ENCODE assay signal across 8 mouse cellular contexts in genomic region chr8:105930602-105931001, GRCm38 (mm10). TPM values are rescaled to one million over a fixed set of nuclear protein-coding genes. Genes with fewer than 3 reads are reported as not detected.
DNase-seq lines count a peak whose midpoint lies in the region; ATAC-seq lines count a peak whose summit lies in the region.

No protein-coding gene starts in this region.

- H3K27me3 ChIP-seq in embryonic facial prominence, embryonic 13.5 days = no peaks in the 10 kb centered on the region
- H3K27me3 ChIP-seq in heart, embryonic 10.5 days (ENCODE audit: insufficient read depth, poor library complexity, severe bottlenecking) = no peaks in the 10 kb centered on the region
- H3K27me3 ChIP-seq in limb, embryonic 15.5 days = no peaks in the 10 kb centered on the region

- no peaks in the 10 kb centered on the region for H3K9me3 ChIP-seq in embryonic facial prominence, embryonic 13.5 days
- no peaks in the 10 kb centered on the region for H3K9me3 ChIP-seq in heart, embryonic 10.5 days
- no peaks in the 10 kb centered on the region for H3K9me3 ChIP-seq in limb, embryonic 15.5 days

- peak overlapping the region; percentile 46; the same call in 1 of the 2 replicates for H3K9ac ChIP-seq in embryonic facial prominence, embryonic 13.5 days
- 0 out of 2 replicates have a peak overlapping the region, but pooled peaks have one; percentile 7 for H3K9ac ChIP-seq in limb, embryonic 15.5 days

- DNase-seq in B cell, adult 2 months = peak; percentile 94
- DNase-seq in adrenal gland, postnatal 4 days (ENCODE audit: low spot score in 2 of 2) = peak; percentile 76 to 86
- DNase-seq in heart, embryonic 10.5 days (ENCODE audit: low spot score) = peak; percentile 90
- peak; percentile 56 to 82 for DNase-seq in kidney, adult 8-10 months
- DNase-seq in monocyte, adult 2 months (ENCODE audit: low read depth in 1 of 2, low spot score in 2 of 2) = peak; percentile 23 to 75
- DNase-seq in spleen, postnatal 14 days (ENCODE audit: low spot score in 2 of 2) = peak; percentile 75 to 91

- H3K4me2 ChIP-seq in embryonic facial prominence, embryonic 13.5 days = no peak overlapping the region
- H3K4me2 ChIP-seq in limb, embryonic 15.5 days = no peak overlapping the region

- H3K4me1 ChIP-seq in embryonic facial prominence, embryonic 13.5 days = no peaks in the 10 kb centered on the region; the same call in 1 of the 2 replicates
- peaks cover 15% of the 10 kb centered on the region for H3K4me1 ChIP-seq in heart, embryonic 10.5 days
- H3K4me1 ChIP-seq in limb, embryonic 15.5 days = peaks cover 5% of the 10 kb centered on the region; the same call in 1 of the 2 replicates

- ATAC-seq in embryonic facial prominence, embryonic 13.5 days (ENCODE audit: insufficient number of reproducible peaks, insufficient read depth, low FRiP score, low TSS enrichment, low read depth) = no peak
- ATAC-seq in limb, embryonic 15.5 days (ENCODE audit: insufficient number of reproducible peaks, low FRiP score, low TSS enrichment, low read depth) = no peak

- 22% methylated on average over 8 of the region's 8 CpGs for WGBS in embryonic facial prominence, embryonic 13.5 days
- 14% methylated on average over 8 of the region's 8 CpGs for WGBS in heart, embryonic 10.5 days
- 26% methylated on average over 8 of the region's 8 CpGs for WGBS in limb, embryonic 15.5 days

- no peak overlapping the region for H3K27ac ChIP-seq in embryonic facial prominence, embryonic 13.5 days
- H3K27ac ChIP-seq in heart, embryonic 10.5 days = peak overlapping the region; percentile 62
- no peak overlapping the region for H3K27ac ChIP-seq in limb, embryonic 15.5 days

- H3K4me3 ChIP-seq in embryonic facial prominence, embryonic 13.5 days = no peak overlapping the region
- no peak overlapping the region for H3K4me3 ChIP-seq in heart, embryonic 10.5 days
- no peak overlapping the region for H3K4me3 ChIP-seq in limb, embryonic 15.5 days

- peaks cover 49% of the 10 kb centered on the region for H3K36me3 ChIP-seq in embryonic facial prominence, embryonic 13.5 days
- peaks cover 23% of the 10 kb centered on the region for H3K36me3 ChIP-seq in heart, embryonic 10.5 days
- H3K36me3 ChIP-seq in limb, embryonic 15.5 days = peaks cover 56% of the 10 kb centered on the region

RNA-seq across cellular contexts. Expression of gene Ctrl, which starts 3.1 kb away (rescaled TPM):
- 10 to 100 TPM in 1 of 2 experiments, not detected in 1; 98.9 TPM for total RNA-seq in adrenal gland, postnatal 4 days (2021)
- polyA plus RNA-seq in embryonic facial prominence, embryonic 13.5 days (2015; fragmentation: Nextera tagmentation; extraction: Ambion mirVana) = 1.3 and 1.8 TPM in 2 replicates
- polyA plus RNA-seq in heart, embryonic 10.5 days (2016; fragmentation: Nextera tagmentation; extraction: Ambion mirVana) = 1.9 and 2.6 TPM in 2 replicates
- polyA plus RNA-seq in limb, embryonic 15.5 days (2015; fragmentation: Nextera tagmentation; extraction: Ambion mirVana) = 0.96 and 1.1 TPM in 2 replicates

RNA-seq across cellular contexts. Expression of gene Psmb10, which starts 7.6 kb away (rescaled TPM):
- 10 to 100 TPM; 76.8 to 84.8 TPM for total RNA-seq in adrenal gland, postnatal 4 days (2021)
- 28.6 and 29.0 TPM in 2 replicates for polyA plus RNA-seq in embryonic facial prominence, embryonic 13.5 days (2015; fragmentation: Nextera tagmentation; extraction: Ambion mirVana)
- polyA plus RNA-seq in heart, embryonic 10.5 days (2016; fragmentation: Nextera tagmentation; extraction: Ambion mirVana) = 70.7 and 75.4 TPM in 2 replicates
- polyA plus RNA-seq in limb, embryonic 15.5 days (2015; fragmentation: Nextera tagmentation; extraction: Ambion mirVana) = 30.0 and 30.7 TPM in 2 replicates

RNA-seq across cellular contexts. Expression of gene Lcat, which starts 12.6 kb away (rescaled TPM):
- 10 to 100 TPM in 1 of 2 experiments, 1 to 10 TPM in 1; 2.1 to 33.5 TPM for total RNA-seq in adrenal gland, postnatal 4 days (2021)
- 2.8 and 5.6 TPM in 2 replicates for polyA plus RNA-seq in embryonic facial prominence, embryonic 13.5 days (2015; fragmentation: Nextera tagmentation; extraction: Ambion mirVana)
- polyA plus RNA-seq in heart, embryonic 10.5 days (2016; fragmentation: Nextera tagmentation; extraction: Ambion mirVana) = 1.7 and 7.9 TPM in 2 replicates
- 3.1 and 3.2 TPM in 2 replicates for polyA plus RNA-seq in limb, embryonic 15.5 days (2015; fragmentation: Nextera tagmentation; extraction: Ambion mirVana)

RNA-seq across cellular contexts. Expression of gene Pskh1, which starts 30.4 kb away (rescaled TPM):
- total RNA-seq in adrenal gland, postnatal 4 days (2021) = 10 to 100 TPM; 44.3 to 48.7 TPM
- 43.0 and 43.2 TPM in 2 replicates for polyA plus RNA-seq in embryonic facial prominence, embryonic 13.5 days (2015; fragmentation: Nextera tagmentation; extraction: Ambion mirVana)
- 30.3 and 30.4 TPM in 2 replicates for polyA plus RNA-seq in heart, embryonic 10.5 days (2016; fragmentation: Nextera tagmentation; extraction: Ambion mirVana)
- 36.1 and 38.6 TPM in 2 replicates for polyA plus RNA-seq in limb, embryonic 15.5 days (2015; fragmentation: Nextera tagmentation; extraction: Ambion mirVana)

RNA-seq across cellular contexts. Expression of gene Slc12a4, which starts 35.3 kb away (rescaled TPM):
- total RNA-seq in adrenal gland, postnatal 4 days (2021) = 10 to 100 TPM; 30.9 to 40.2 TPM
- polyA plus RNA-seq in embryonic facial prominence, embryonic 13.5 days (2015; fragmentation: Nextera tagmentation; extraction: Ambion mirVana) = 48.3 and 56.8 TPM in 2 replicates
- polyA plus RNA-seq in heart, embryonic 10.5 days (2016; fragmentation: Nextera tagmentation; extraction: Ambion mirVana) = 45.1 and 56.1 TPM in 2 replicates
- 57.6 and 62.7 TPM in 2 replicates for polyA plus RNA-seq in limb, embryonic 15.5 days (2015; fragmentation: Nextera tagmentation; extraction: Ambion mirVana)
